Mouse (Mus musculus): Measurements from ENCODE around the gene Krtap26-1.

GRCm38 (mm10) chr16:88627566-88627965, 20.0 kb downstream of the Krtap26-1 start, which contains the start of gene 2310079G19Rik:
- no peak for TF ChIP-seq CTCF (IDR thresholded peaks at IDR 0.05; ENCODE audit: low read depth)
- TF ChIP-seq EP300 (IDR thresholded peaks at IDR 0.05; ENCODE audit: low read depth): no peak

Measured in liver, embryonic 14.5 days (tissue).